Mouse (Mus musculus) hindbrain, postnatal 0 days (tissue): ENCODE measurements around the gene Kalrn. TPM values are rescaled to one million over a fixed set of nuclear protein-coding genes. Genes with fewer than 3 reads are reported as not detected.

ENCODE experiments used
- ATAC-seq: fragments of 200-750 bp; cut with Nextera tagmentation; 2 replicates; pipeline ENCODE4 v1.8.0; 2017; ENCODE audit warnings: mild to moderate bottlenecking, moderate TSS enrichment, moderate library complexity
- DNase-seq: peaks from one replicate; pipeline ENCODE4 v3.0.0-alpha.2; 2015; ENCODE audit warnings: low spot score
- H3K27ac ChIP-seq: fragments of 300-500 bp; sonication (generic); 2 replicates; pipeline ENCODE4 v1.5.1; 2014; ENCODE audit warnings: mild to moderate bottlenecking
- H3K27me3 ChIP-seq: fragments of 300-500 bp; sonication (generic); 2 replicates; pipeline ENCODE4 v1.6.1; 2014; ENCODE audit warnings: low read length, mixed read lengths; ENCODE audit not compliant: insufficient read depth
- H3K36me3 ChIP-seq: fragments of 300-500 bp; sonication (generic); 2 replicates; pipeline ENCODE4 v1.6.1; 2014; ENCODE audit warnings: low read length, mixed read lengths; ENCODE audit not compliant: insufficient read depth
- H3K4me1 ChIP-seq: fragments of 300-500 bp; sonication (generic); 2 replicates; pipeline ENCODE4 v1.6.1; 2014; ENCODE audit warnings: antibody characterized with exemption, low read length, mixed read lengths; ENCODE audit not compliant: insufficient read depth
- H3K4me2 ChIP-seq: fragments of 300-500 bp; sonication (generic); 2 replicates; pipeline ENCODE4 v1.6.1; 2014; ENCODE audit warnings: low read depth, mild to moderate bottlenecking, low read length, moderate library complexity, mixed read lengths
- H3K4me3 ChIP-seq: fragments of 300-500 bp; sonication (generic); 2 replicates; pipeline ENCODE4 v1.5.1; 2014; ENCODE audit warnings: low read length
- H3K9ac ChIP-seq: fragments of 300-500 bp; sonication (generic); replicated peaks from 2 replicates; pipeline ENCODE4 v1.6.1; 2014; ENCODE audit warnings: mild to moderate bottlenecking, low read length, moderate library complexity, mixed read lengths
- H3K9me3 ChIP-seq: fragments of 300-500 bp; sonication (generic); 2 replicates; pipeline ENCODE4 v1.6.1; 2016; ENCODE audit warnings: low read length, mixed read lengths
- CTCF ChIP-seq: IDR thresholded peaks from 2 replicates; pipeline ENCODE4 v1.5.1; 2016; ENCODE audit warnings: antibody characterized with exemption, control low read depth, low read depth
- WGBS: fragments of 180-500 bp; shearing (Covaris S2); extraction: QIAGEN DNeasy Blood & Tissue Kit; methylation state at CpG from one replicate; pipeline ENCODE4 v1.1.7; 2014; 5-methylcytosine and 5-hydroxymethylcytosine counted together
- polyA plus RNA-seq: library from polyadenylated mRNA; unstranded; fragments of >200 nt; fragmentation: Nextera tagmentation; extraction: Ambion mirVana; gene quantifications from 2 replicates; pipeline ENCODE4 v1.2.1, GENCODE M21; 2015
- total RNA-seq: library from RNA; depleted of rRNA; stranded (reverse); fragments of >200 nt; gene quantifications from 2 replicates; pipeline ENCODE4 v1.2.3, GENCODE M21; 2014

Gene Kalrn
- total and polyA plus RNA-seq, 2 experiments from 2014 or later: 17.0 to 107 TPM

GRCm38 (mm10) chr16:34254002-34254645 lies 319.2 kb downstream of the Kalrn start:
- Histone ChIP-seq H3K36me3 (no peaks in the 10 kb centered on the region; the same call in 1 of the 2 replicates), H3K27me3 (no peaks in the 10 kb centered on the region), H3K4me1 (no peaks in the 10 kb centered on the region; the same call in 1 of the 2 replicates), H3K9me3 (no peaks in the 10 kb centered on the region), H3K4me3 (no peak overlapping the region), H3K4me2 (no peak overlapping the region), H3K27ac (no peak overlapping the region), H3K9ac (no peak overlapping the region)
- DNase-seq (no peak), ATAC-seq (no peak)
- WGBS: 59% methylated on average over 4 of the region's 4 CpGs
- no peak for TF ChIP-seq CTCF

- H3K9me3 ChIP-seq: no peaks in the 10 kb centered on the region
- H3K27ac ChIP-seq: no peak overlapping the region
- WGBS: 96% methylated on average over 3 of the region's 3 CpGs
- DNase-seq (no peak), ATAC-seq (no peak)
- H3K4me1 ChIP-seq: no peaks in the 10 kb centered on the region; the same call in 1 of the 2 replicates
- no peaks in the 10 kb centered on the region for H3K27me3 ChIP-seq
- no peak overlapping the region for H3K9ac ChIP-seq
- H3K4me3 ChIP-seq: no peak overlapping the region
- no peaks in the 10 kb centered on the region; the same call in 1 of the 2 replicates for H3K36me3 ChIP-seq
- H3K4me2 ChIP-seq: no peak overlapping the region
- no peak for TF ChIP-seq CTCF
Measured at GRCm38 (mm10) chr16:34252670-34253069, 320.7 kb downstream of the Kalrn start.

- Histone ChIP-seq H3K4me1 (no peaks in the 10 kb centered on the region; the same call in 1 of the 2 replicates), H3K36me3 (no peaks in the 10 kb centered on the region; the same call in 1 of the 2 replicates), H3K27ac (no peak overlapping the region), H3K4me3 (no peak overlapping the region), H3K9me3 (no peaks in the 10 kb centered on the region), H3K9ac (no peak overlapping the region), H3K4me2 (no peak overlapping the region), H3K27me3 (no peaks in the 10 kb centered on the region)
- WGBS: 42% methylated on average over 4 of the region's 4 CpGs
- no peak for TF ChIP-seq CTCF
- DNase-seq: no peak
- ATAC-seq: 0 out of 2 replicates have a peak, but pooled peaks have one; percentile 49
Measured at GRCm38 (mm10) chr16:34248256-34248655, 325.1 kb downstream of the Kalrn start.

GRCm38 (mm10) chr16:34241936-34242729 lies 331.2 kb downstream of the Kalrn start:
- Histone ChIP-seq H3K9ac (no peak overlapping the region), H3K4me1 (no peaks in the 10 kb centered on the region), H3K4me2 (no peak overlapping the region), H3K9me3 (no peaks in the 10 kb centered on the region), H3K4me3 (no peak overlapping the region), H3K36me3 (no peaks in the 10 kb centered on the region), H3K27ac (no peak overlapping the region), H3K27me3 (no peaks in the 10 kb centered on the region)
- ATAC-seq: no peak
- WGBS: 93% methylated on average over 16 of the region's 16 CpGs
- DNase-seq: no peak
- TF ChIP-seq CTCF: no peak

- Histone ChIP-seq H3K4me1 (no peaks in the 10 kb centered on the region), H3K4me2 (no peak overlapping the region), H3K9ac (no peak overlapping the region), H3K36me3 (no peaks in the 10 kb centered on the region), H3K4me3 (no peak overlapping the region), H3K9me3 (no peaks in the 10 kb centered on the region), H3K27ac (no peak overlapping the region), H3K27me3 (no peaks in the 10 kb centered on the region)
- no peak for ATAC-seq
- no peak for DNase-seq
- 74% methylated on average over 4 of the region's 4 CpGs for WGBS
- no peak for TF ChIP-seq CTCF
Measured at GRCm38 (mm10) chr16:34239618-34240017, 333.7 kb downstream of the Kalrn start.

GRCm38 (mm10) chr16:34236898-34237611 lies 336.3 kb downstream of the Kalrn start:
- Histone ChIP-seq H3K4me1 (no peaks in the 10 kb centered on the region), H3K36me3 (no peaks in the 10 kb centered on the region), H3K27ac (no peak overlapping the region), H3K27me3 (no peaks in the 10 kb centered on the region), H3K4me2 (no peak overlapping the region), H3K9ac (no peak overlapping the region), H3K9me3 (no peaks in the 10 kb centered on the region), H3K4me3 (no peak overlapping the region)
- DNase-seq: no peak
- TF ChIP-seq CTCF: no peak
- ATAC-seq: no peak
- WGBS: 73% methylated on average over 12 of the region's 12 CpGs
